Mouse (Mus musculus): ENCODE measurements around the gene Gnmt. TPM values are rescaled to one million over a fixed set of nuclear protein-coding genes. Genes with fewer than 3 reads are reported as not detected.

Gnmt gene
- total and polyA plus RNA-seq, 3 experiments, result 0.13 to 0.71 (median 0.38) TPM

GRCm38 (mm10) chr17:46725273-46725672 is 3.7 kb downstream of the Gnmt start:
- H3K4me3 ChIP-seq (replicated peaks in 1 of 3; ENCODE audit: low read depth in 2 of 3, low read length in 2 of 3, poor library complexity in 1 of 3), result no peak overlapping the region
- in situ Hi-C loops (cut with MboI; ENCODE audit: low pct_ligation_motif_present, low pct_unique_long_range_greater_than_20kb, low sequenced_read_pairs), result no loop called here
- no peaks in the 10 kb centered on the region for H3K27me3 ChIP-seq (replicated peaks)
- TF ChIP-seq ZMIZ1 (IDR thresholded peaks at IDR 0.05; ENCODE audit: low read depth, low read length), result no peak
- peak; percentile 25; the same call in 1 of the 2 replicates for TF ChIP-seq ZC3H11A (IDR thresholded peaks at IDR 0.05; ENCODE audit: low read depth, low read length)
- no peak for TF ChIP-seq TCF12 (IDR thresholded peaks at IDR 0.05; ENCODE audit: low read depth, low read length)
- no peak for TF ChIP-seq JUND (conservative IDR thresholded peaks at IDR 0.05; ENCODE audit: low read depth, low read length)
- no peak for TF ChIP-seq ZNF384 (IDR thresholded peaks at IDR 0.05; ENCODE audit: low read depth, low read length)
- no peak for TF ChIP-seq E2F4 (IDR thresholded peaks at IDR 0.05; ENCODE audit: insufficient replicate concordance, low read depth, low read length)
- no peak for TF ChIP-seq UBTF (IDR thresholded peaks at IDR 0.05; ENCODE audit: low read depth, low read length)
- peak; percentile 68 for TF ChIP-seq SMC3 (IDR thresholded peaks at IDR 0.05; ENCODE audit: low read depth, low read length)
- TF ChIP-seq RAD21 (IDR thresholded peaks at IDR 0.05; ENCODE audit: low read depth, low read length), result peak; percentile 74
- peak; percentile 20 to 78; a peak in 2 of 4 replicates for TF ChIP-seq CTCF (conservative IDR thresholded peaks at IDR 0.05 in 1 of 2, IDR thresholded peaks at IDR 0.05 in 1 of 2; ENCODE audit: low read depth in 2 of 2, low read length in 2 of 2)
- H3K79me2 ChIP-seq (replicated peaks; ENCODE audit: control insufficient read depth, extremely low read depth, insufficient read depth, poor library complexity, severe bottlenecking), result no peaks in the 10 kb centered on the region
- peaks cover 46 to 75% of the 10 kb centered on the region in 2 experiments for H3K36me3 ChIP-seq (replicated peaks in 1 of 2; ENCODE audit: control insufficient read depth in 1 of 2, insufficient read depth in 1 of 2, low read length in 1 of 2)
- DNase-seq (ENCODE audit: extremely low read depth), result no peak
- no peak overlapping the region for H3K4me2 ChIP-seq (ENCODE audit: insufficient read depth, low read depth, poor library complexity, severe bottlenecking)
- dilution Hi-C loops (cut with MboI; ENCODE audit: extremely low pct_ligation_motif_present, extremely low pct_unique_long_range_greater_than_20kb, low sequenced_read_pairs), result no loop called here
- H3K4me1 ChIP-seq (ENCODE audit: control insufficient read depth in 1 of 2, insufficient read depth in 2 of 2), result peaks cover 6 to 11% of the 10 kb centered on the region in 2 experiments
- no peak overlapping the region for H3K27ac ChIP-seq (ENCODE audit: insufficient read depth, low read depth)
- H3K9me3 ChIP-seq (replicated peaks; ENCODE audit: low read length), result no peaks in the 10 kb centered on the region
- no peak overlapping the region for H3K9ac ChIP-seq (ENCODE audit: insufficient read depth, low read depth)

- Histone ChIP-seq H3K9me3 (replicated peaks; ENCODE audit: low read length) (no peaks in the 10 kb centered on the region), H3K36me3 (replicated peaks in 1 of 2; ENCODE audit: control insufficient read depth in 1 of 2, insufficient read depth in 1 of 2, low read length in 1 of 2) (peaks cover 46 to 80% of the 10 kb centered on the region in 2 experiments), H3K4me2 (ENCODE audit: insufficient read depth, low read depth, poor library complexity, severe bottlenecking) (no peak overlapping the region), H3K27ac (ENCODE audit: insufficient read depth, low read depth) (no peak overlapping the region), H3K27me3 (replicated peaks) (no peaks in the 10 kb centered on the region), H3K4me3 (replicated peaks in 1 of 3; ENCODE audit: low read depth in 2 of 3, low read length in 2 of 3, poor library complexity in 1 of 3) (no peak overlapping the region), H3K79me2 (replicated peaks; ENCODE audit: control insufficient read depth, extremely low read depth, insufficient read depth, poor library complexity, severe bottlenecking) (no peaks in the 10 kb centered on the region), H3K4me1 (ENCODE audit: control insufficient read depth in 1 of 2, insufficient read depth in 2 of 2) (peaks cover 6 to 11% of the 10 kb centered on the region in 2 experiments), H3K9ac (ENCODE audit: insufficient read depth, low read depth) (no peak overlapping the region)
- in situ Hi-C loops (cut with MboI; ENCODE audit: low pct_ligation_motif_present, low pct_unique_long_range_greater_than_20kb, low sequenced_read_pairs) (no loop called here), dilution Hi-C loops (cut with MboI; ENCODE audit: extremely low pct_ligation_motif_present, extremely low pct_unique_long_range_greater_than_20kb, low sequenced_read_pairs) (no loop called here)
- TF ChIP-seq TBP (conservative IDR thresholded peaks at IDR 0.05; ENCODE audit: low read depth, low read length) (no peak), POLR2AphosphoS2 (IDR thresholded peaks at IDR 0.05; ENCODE audit: low read depth, low read length) (no peak), RAD21 (IDR thresholded peaks at IDR 0.05; ENCODE audit: low read depth, low read length) (no peak), CTCF (conservative IDR thresholded peaks at IDR 0.05 in 1 of 2, IDR thresholded peaks at IDR 0.05 in 1 of 2; ENCODE audit: low read depth in 2 of 2, low read length in 2 of 2) (no peak), USF2 (conservative IDR thresholded peaks at IDR 0.05; ENCODE audit: low read depth, low read length) (no peak), RCOR1 (conservative IDR thresholded peaks at IDR 0.05; ENCODE audit: low read depth, low read length) (no peak), ELF1 (IDR thresholded peaks at IDR 0.05; ENCODE audit: low read depth, low read length) (no peak), E2F4 (IDR thresholded peaks at IDR 0.05; ENCODE audit: insufficient replicate concordance, low read depth, low read length) (no peak), CHD2 (IDR thresholded peaks at IDR 0.05; ENCODE audit: low read length) (no peak), TCF12 (IDR thresholded peaks at IDR 0.05; ENCODE audit: low read depth, low read length) (no peak), MEF2A (IDR thresholded peaks at IDR 0.05; ENCODE audit: borderline replicate concordance, low read depth, low read length) (no peak), JUN (IDR thresholded peaks at IDR 0.05; ENCODE audit: insufficient read depth, low read depth, low read length) (no peak), PAX5 (IDR thresholded peaks at IDR 0.05; ENCODE audit: low read length) (no peak), MXI1 (IDR thresholded peaks at IDR 0.05; ENCODE audit: low read depth, low read length) (no peak), KAT2A (IDR thresholded peaks at IDR 0.05; ENCODE audit: insufficient replicate concordance, low read length) (no peak), MAFK (IDR thresholded peaks at IDR 0.05; ENCODE audit: insufficient replicate concordance, low read length) (no peak), ETS1 (conservative IDR thresholded peaks at IDR 0.05; ENCODE audit: low read depth, low read length) (no peak)
- DNase-seq (ENCODE audit: extremely low read depth), result no peak
Measured at GRCm38 (mm10) chr17:46724477-46725084, 4.4 kb downstream of the Gnmt start.

All from CH12.LX (cell line).